Mouse (Mus musculus) testis, adult 2 months (tissue): ENCODE data around the gene Kmt5a.

Experiments
- CTCF ChIP-seq: fragments of 200-500 bp; IDR thresholded peaks from 2 replicates; pipeline ENCODE4 v1.5.1; 2012; ENCODE audit warnings: low read depth, mild to moderate bottlenecking, inconsistent platforms, low read length, moderate library complexity; ENCODE audit not compliant: control insufficient read depth, insufficient read depth, insufficient replicate concordance
- POLR2A ChIP-seq: fragments of 200-500 bp; IDR thresholded peaks from 2 replicates; pipeline ENCODE4 v1.6.1; 2012; ENCODE audit warnings: low read depth, mild to moderate bottlenecking, inconsistent platforms, low read length, moderate library complexity; ENCODE audit not compliant: control insufficient read depth

DNA sequence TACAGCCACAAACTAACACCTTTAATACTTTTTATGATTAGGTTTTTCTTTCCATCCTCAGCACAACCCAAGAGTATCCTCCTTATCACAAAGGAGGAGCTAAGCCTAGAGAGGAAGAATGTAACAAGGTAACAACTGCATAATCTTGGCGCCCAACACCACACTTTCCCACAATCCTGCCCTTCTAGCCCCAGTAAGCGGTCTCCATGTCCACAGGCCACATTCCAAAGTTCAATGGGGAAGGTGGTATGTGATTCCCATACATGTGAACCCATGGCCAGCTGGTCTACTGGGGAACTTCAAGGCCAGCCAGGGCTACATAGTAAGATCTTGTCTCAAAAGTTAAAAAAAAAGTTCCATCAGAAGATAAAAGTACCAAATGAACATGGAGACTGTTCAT is 17.9 kb upstream of the Kmt5a start:
- no peak for TF ChIP-seq POLR2A
- no peak for TF ChIP-seq CTCF
